In genomic region chr9:98973101-98973521, GRCm38 (mm10) we compare ENCODE assay signal across 9 mouse cellular contexts. TPM values are rescaled to one million over a fixed set of nuclear protein-coding genes. Genes with fewer than 3 reads are reported as not detected.
DNase-seq lines count a peak whose midpoint lies in the region; ATAC-seq and TF ChIP-seq lines count a peak whose summit lies in the region.
"Had no signal": no experiment of that assay in that cellular context is flagged by ENCODE, and none has a peak within 500 bp of the region (broad histone marks: within the 10 kb centered on the region; RNA-seq: fewer than 3 reads in every experiment).

No protein-coding gene starts in this region.

- CTCF ChIA-PET in Patski (lab: Charles Lee): no interaction called here

- peak overlapping the region; percentile 39; the same call in 1 of the 2 replicates for H3K9ac ChIP-seq in heart, embryonic 11.5 days (ENCODE audit: low read depth, low read length)
- H3K9ac ChIP-seq in hindbrain, embryonic 12.5 days: peak overlapping the region; percentile 13; the same call in 1 of the 2 replicates
- peak overlapping the region; percentile 36; the same call in 1 of the 2 replicates for H3K9ac ChIP-seq in midbrain, embryonic 13.5 days (replicated peaks)

- under 1% methylated on average over 39 of the region's 40 CpGs for WGBS in heart, embryonic 11.5 days (ENCODE audit: insufficient replicate concordance)
- WGBS in hindbrain, embryonic 12.5 days: under 1% methylated on average over 40 of the region's 40 CpGs
- WGBS in midbrain, embryonic 13.5 days: 2% methylated on average over 40 of the region's 40 CpGs

- intact Hi-C loops in heart, postnatal 10 days (cut with DNase I): no loop called here
- intact Hi-C loops in left cerebral cortex, postnatal 25 days (cut with DNase I): no loop called here
- intact Hi-C loops in left cerebral cortex, postnatal 4 days (cut with DNase I): loop anchor here (10.0 kb wide), 2 partner anchors 402 to 472 kb away; no protein-coding TSS in a partner anchor

- no peaks in the 10 kb centered on the region for H3K9me3 ChIP-seq in heart, embryonic 11.5 days (replicated peaks; ENCODE audit: control insufficient read depth, low read length)
- H3K9me3 ChIP-seq in hindbrain, embryonic 12.5 days (replicated peaks): no peaks in the 10 kb centered on the region
- no peaks in the 10 kb centered on the region for H3K9me3 ChIP-seq in midbrain, embryonic 13.5 days

- no peak for TF ChIP-seq CTCF in Patski (IDR thresholded peaks at IDR 0.05)

- ATAC-seq in heart, embryonic 11.5 days (replicated peaks; ENCODE audit: insufficient number of reproducible peaks, low FRiP score, low TSS enrichment): no peak
- peak; percentile 26 for ATAC-seq in Patski
- ATAC-seq in hindbrain, embryonic 12.5 days (ENCODE audit: low FRiP score): no peak
- ATAC-seq in midbrain, embryonic 13.5 days: peak; percentile 70; the same call in 1 of the 2 replicates

- in situ Hi-C loops in Patski (cut with MboI; ENCODE audit: low pct_unique_long_range_greater_than_20kb): loop anchor here (10.0 kb wide), 1 partner anchor 472 kb away; no protein-coding TSS in a partner anchor

- peak overlapping the region; percentile 83 for H3K4me2 ChIP-seq in heart, embryonic 11.5 days
- H3K4me2 ChIP-seq in hindbrain, embryonic 12.5 days (replicated peaks): peak overlapping the region; percentile 59
- H3K4me2 ChIP-seq in midbrain, embryonic 13.5 days (replicated peaks): peak overlapping the region; percentile 56

- no peaks in the 10 kb centered on the region for H3K36me3 ChIP-seq in heart, embryonic 11.5 days (ENCODE audit: control insufficient read depth, insufficient read depth, low read length)
- no peaks in the 10 kb centered on the region for H3K36me3 ChIP-seq in hindbrain, embryonic 12.5 days
- H3K36me3 ChIP-seq in midbrain, embryonic 13.5 days: no peaks in the 10 kb centered on the region

- peak overlapping the region; percentile 48 for H3K4me3 ChIP-seq in heart, embryonic 11.5 days (ENCODE audit: low read depth, low read length)
- peak overlapping the region; percentile 31 for H3K4me3 ChIP-seq in hindbrain, embryonic 12.5 days
- peak overlapping the region; percentile 30 for H3K4me3 ChIP-seq in midbrain, embryonic 13.5 days (replicated peaks)

- peaks cover 62% of the 10 kb centered on the region for H3K27me3 ChIP-seq in heart, embryonic 11.5 days (ENCODE audit: control insufficient read depth, insufficient read depth, low read length)
- H3K27me3 ChIP-seq in Patski: peaks cover 60% of the 10 kb centered on the region
- peaks cover 85% of the 10 kb centered on the region for H3K27me3 ChIP-seq in hindbrain, embryonic 12.5 days
- H3K27me3 ChIP-seq in midbrain, embryonic 13.5 days: peaks cover 91% of the 10 kb centered on the region

- H3K27ac ChIP-seq in heart, embryonic 11.5 days (ENCODE audit: low read depth, low read length): no peak overlapping the region
- no peak overlapping the region for H3K27ac ChIP-seq in hindbrain, embryonic 12.5 days
- H3K27ac ChIP-seq in midbrain, embryonic 13.5 days: no peak overlapping the region

- DNase-seq in heart, postnatal 10 days: no peak
- DNase-seq in Patski (ENCODE audit: low read depth, low spot score): no peak
- DNase-seq in left cerebral cortex, postnatal 25 days (ENCODE audit: low spot score in 2 of 2): no peak
- DNase-seq in left cerebral cortex, postnatal 4 days: no peak
- no peak for DNase-seq in adipocyte (ENCODE audit: low spot score)

- no peaks in the 10 kb centered on the region for H3K4me1 ChIP-seq in heart, embryonic 11.5 days (ENCODE audit: control insufficient read depth, insufficient read depth, low read length)
- H3K4me1 ChIP-seq in hindbrain, embryonic 12.5 days: peaks cover 9% of the 10 kb centered on the region
- H3K4me1 ChIP-seq in midbrain, embryonic 13.5 days (replicated peaks): peaks cover 7% of the 10 kb centered on the region

- POLR2A ChIA-PET in Patski (lab: Charles Lee): no interaction called here

RNA-seq across cellular contexts. Expression of gene Faim, which starts 13.1 kb away (rescaled TPM):
- 36.8 and 38.3 TPM in 2 replicates for polyA plus RNA-seq in heart, embryonic 11.5 days (2014; fragmentation: Nextera tagmentation; extraction: Ambion mirVana)
- total RNA-seq in heart, postnatal 10 days (2021): 1 to 10 TPM; 8.7 to 8.9 TPM
- polyA plus RNA-seq in Patski (2021): 39.9 TPM
- 85.8 and 87.1 TPM in 2 replicates for polyA plus RNA-seq in hindbrain, embryonic 12.5 days (2016; fragmentation: Nextera tagmentation; extraction: Ambion mirVana)
- 105 and 107 TPM in 2 replicates for polyA plus RNA-seq in midbrain, embryonic 13.5 days (2015; fragmentation: Nextera tagmentation; extraction: Ambion mirVana)
- 10 to 100 TPM; 34.1 to 35.5 TPM for total RNA-seq in left cerebral cortex, postnatal 25 days (2021)
- 10 to 100 TPM; 41.6 to 43.9 TPM for total RNA-seq in left cerebral cortex, postnatal 4 days (2021)

RNA-seq across cellular contexts. Expression of gene Foxl2, which starts 18.0 kb away (rescaled TPM):
- polyA plus RNA-seq in heart, embryonic 11.5 days (2014; fragmentation: Nextera tagmentation; extraction: Ambion mirVana): not detected in 2 replicates
- total RNA-seq in heart, postnatal 10 days (2021): not detected
- 2.2 TPM for polyA plus RNA-seq in Patski (2021)
- polyA plus RNA-seq in hindbrain, embryonic 12.5 days (2016; fragmentation: Nextera tagmentation; extraction: Ambion mirVana): 1.6 and 2.0 TPM in 2 replicates
- 0.54 and 0.75 TPM in 2 replicates for polyA plus RNA-seq in midbrain, embryonic 13.5 days (2015; fragmentation: Nextera tagmentation; extraction: Ambion mirVana)
- total RNA-seq in left cerebral cortex, postnatal 25 days (2021): under 1 TPM; 0.80 to 0.94 TPM
- 1 to 10 TPM; 1.6 to 2.4 TPM for total RNA-seq in left cerebral cortex, postnatal 4 days (2021)
- total RNA-seq: CH12.LX had no signal

Comparison
In these comparisons a context has a peak if more than half of its experiments do, and no peak if none do; other contexts are left out.
1. ATAC-seq: peak in Patski (single experiment) and midbrain, embryonic 13.5 days (single experiment); none in heart, embryonic 11.5 days (single experiment) and hindbrain, embryonic 12.5 days (single experiment).
2. Peak in every context shown above with its lines, with median percentiles within 50 percentile points of each other: H3K4me2 ChIP-seq, H3K4me3 ChIP-seq and H3K9ac ChIP-seq.